Mouse (Mus musculus): ENCODE results near the gene Drc1. TPM values are rescaled to one million over a fixed set of nuclear protein-coding genes. Genes with fewer than 3 reads are reported as not detected.

The Drc1 gene
- polyA plus RNA-seq, 2 experiments, result 0.14 to 0.50 TPM

DNA sequence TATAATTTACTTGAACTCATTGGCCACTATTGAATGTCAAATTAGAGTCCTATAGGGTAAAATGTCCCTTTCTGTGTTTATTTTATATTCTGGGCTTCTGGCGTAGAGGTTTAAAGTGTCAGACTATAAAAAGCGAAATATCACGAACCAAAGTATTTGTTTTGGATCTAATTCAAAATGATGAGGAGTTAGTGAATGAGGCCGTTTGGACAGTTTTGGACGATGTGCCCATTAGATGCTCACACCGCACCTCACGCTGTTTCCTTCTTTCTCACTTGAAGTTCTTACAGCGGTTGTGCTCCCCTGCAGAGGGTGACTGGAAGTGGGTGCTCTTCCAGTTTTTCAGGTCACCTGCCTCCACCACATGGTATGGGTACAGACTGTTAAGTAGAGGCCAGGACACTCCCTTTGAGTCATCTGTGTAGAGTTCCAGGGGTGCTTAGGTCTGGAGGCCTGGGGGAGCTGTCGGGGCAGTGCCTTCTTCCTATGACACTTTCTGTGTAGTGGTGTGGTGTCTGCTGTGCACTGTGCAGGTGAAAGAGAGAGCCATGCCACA, 35.2 kb upstream of the Drc1 start:
- H3K4me1 ChIP-seq (ENCODE audit: control insufficient read depth, insufficient read depth, low read length), result peaks cover 7% of the 10 kb centered on the region; the same call in 1 of the 2 replicates
- TF ChIP-seq POLR2A (IDR thresholded peaks at IDR 0.05; ENCODE audit: borderline replicate concordance, extremely low read depth, insufficient read depth, insufficient read length), result no peak
- H3K9me3 ChIP-seq (ENCODE audit: control insufficient read depth, low read length), result no peaks in the 10 kb centered on the region
- no peak overlapping the region for H3K9ac ChIP-seq (ENCODE audit: low read depth, low read length, severe bottlenecking)
- no peak overlapping the region for H3K4me3 ChIP-seq (replicated peaks; ENCODE audit: low read length)
- DNase-seq (ENCODE audit: low spot score) (no peak), ATAC-seq (ENCODE audit: low FRiP score, low read depth) (no peak)
- H3K36me3 ChIP-seq (ENCODE audit: control insufficient read depth, insufficient read depth, low read length), result peaks cover 4% of the 10 kb centered on the region
- H3K27ac ChIP-seq (replicated peaks; ENCODE audit: low read depth, low read length), result no peak overlapping the region
- 87% methylated on average over 9 of the region's 9 CpGs for WGBS
- no peak overlapping the region for H3K4me2 ChIP-seq (replicated peaks; ENCODE audit: low read depth, low read length, severe bottlenecking)
- H3K27me3 ChIP-seq (ENCODE audit: control insufficient read depth, insufficient read depth, low read length), result no peaks in the 10 kb centered on the region

- DNase-seq (ENCODE audit: low spot score) (no peak), ATAC-seq (ENCODE audit: low FRiP score, low read depth) (no peak)
- Histone ChIP-seq H3K36me3 (ENCODE audit: control insufficient read depth, insufficient read depth, low read length) (peaks cover 4% of the 10 kb centered on the region), H3K9ac (ENCODE audit: low read depth, low read length, severe bottlenecking) (no peak overlapping the region), H3K9me3 (ENCODE audit: control insufficient read depth, low read length) (no peaks in the 10 kb centered on the region), H3K27me3 (ENCODE audit: control insufficient read depth, insufficient read depth, low read length) (no peaks in the 10 kb centered on the region), H3K27ac (replicated peaks; ENCODE audit: low read depth, low read length) (no peak overlapping the region), H3K4me1 (ENCODE audit: control insufficient read depth, insufficient read depth, low read length) (peaks cover 5% of the 10 kb centered on the region; the same call in 1 of the 2 replicates), H3K4me2 (replicated peaks; ENCODE audit: low read depth, low read length, severe bottlenecking) (no peak overlapping the region), H3K4me3 (replicated peaks; ENCODE audit: low read length) (no peak overlapping the region)
- no peak for TF ChIP-seq POLR2A (IDR thresholded peaks at IDR 0.05; ENCODE audit: borderline replicate concordance, extremely low read depth, insufficient read depth, insufficient read length)
- WGBS, result 92% methylated on average over 1 of the region's 1 CpGs
Measured at GRCm38 (mm10) chr5:30247666-30248065, 33.5 kb upstream of the Drc1 start.

DNA sequence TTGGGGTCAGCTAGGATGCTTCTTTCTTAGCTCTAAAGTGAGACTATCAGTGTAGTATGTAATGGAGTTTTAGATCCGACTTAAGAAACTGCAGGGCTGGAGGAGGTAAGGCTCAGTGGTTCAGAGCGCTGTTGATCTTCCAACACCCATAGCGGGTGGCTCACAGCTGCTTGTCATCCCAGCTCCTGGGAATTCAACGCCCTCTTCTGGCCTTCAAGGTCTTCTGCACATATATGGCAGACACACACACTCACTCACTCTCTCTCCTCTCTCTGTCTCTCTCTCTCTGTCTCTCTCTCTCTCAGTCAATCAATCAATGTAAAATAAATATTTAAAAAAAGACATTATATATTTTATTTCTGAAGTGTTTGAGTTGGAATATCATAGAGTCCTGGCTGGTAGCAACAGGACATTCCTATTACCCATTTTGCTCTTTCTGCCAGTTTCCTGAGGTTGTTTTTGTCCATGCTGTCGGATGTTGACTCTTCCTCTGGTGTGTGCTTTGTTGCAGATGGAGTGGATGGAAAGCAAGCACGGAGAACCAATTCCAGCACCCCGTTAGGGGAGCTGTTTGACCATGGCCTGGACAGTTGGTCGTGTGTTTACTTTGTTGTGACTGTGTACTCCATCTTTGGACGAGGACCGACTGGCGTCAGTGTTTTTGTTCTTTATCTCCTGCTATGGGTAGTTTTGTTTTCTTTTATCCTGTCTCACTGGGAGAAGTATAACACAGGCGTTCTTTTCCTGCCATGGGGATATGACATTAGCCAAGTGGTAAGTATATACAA, 25.4 kb upstream of the Drc1 start:
- Histone ChIP-seq H3K9ac (ENCODE audit: low read depth, low read length, severe bottlenecking) (no peak overlapping the region), H3K36me3 (ENCODE audit: control insufficient read depth, insufficient read depth, low read length) (peaks cover 51% of the 10 kb centered on the region), H3K27me3 (ENCODE audit: control insufficient read depth, insufficient read depth, low read length) (no peaks in the 10 kb centered on the region), H3K4me2 (replicated peaks; ENCODE audit: low read depth, low read length, severe bottlenecking) (no peak overlapping the region), H3K4me1 (ENCODE audit: control insufficient read depth, insufficient read depth, low read length) (no peaks in the 10 kb centered on the region), H3K27ac (replicated peaks; ENCODE audit: low read depth, low read length) (no peak overlapping the region), H3K9me3 (ENCODE audit: control insufficient read depth, low read length) (no peaks in the 10 kb centered on the region), H3K4me3 (replicated peaks; ENCODE audit: low read length) (no peak overlapping the region)
- DNase-seq (ENCODE audit: low spot score), result no peak
- ATAC-seq (ENCODE audit: low FRiP score, low read depth), result no peak
- TF ChIP-seq POLR2A (IDR thresholded peaks at IDR 0.05; ENCODE audit: borderline replicate concordance, extremely low read depth, insufficient read depth, insufficient read length), result no peak
- 86% methylated on average over 12 of the region's 12 CpGs for WGBS

DNA sequence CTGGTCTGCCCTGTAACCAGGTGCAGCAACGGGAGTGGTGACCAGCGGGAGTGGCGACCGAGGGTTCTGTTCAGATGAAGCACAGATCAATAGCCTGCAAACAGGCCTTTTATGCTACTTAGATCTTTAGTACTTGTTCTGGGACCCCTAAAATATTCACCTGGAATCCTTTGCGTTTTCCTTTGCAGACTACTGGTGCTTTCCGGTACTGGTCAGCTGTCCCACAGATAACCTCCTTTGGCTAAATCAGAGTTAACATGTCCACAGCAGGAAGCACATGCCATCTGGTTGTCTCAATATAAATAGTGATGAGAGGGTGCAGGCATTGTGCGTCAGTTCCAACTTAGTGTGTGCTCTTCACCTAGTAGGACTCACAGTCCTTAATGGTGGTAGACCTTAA, 22.4 kb upstream of the Drc1 start:
- DNase-seq (ENCODE audit: low spot score) (no peak), ATAC-seq (ENCODE audit: low FRiP score, low read depth) (no peak)
- TF ChIP-seq POLR2A (IDR thresholded peaks at IDR 0.05; ENCODE audit: borderline replicate concordance, extremely low read depth, insufficient read depth, insufficient read length), result no peak
- no peak overlapping the region for H3K9ac ChIP-seq (ENCODE audit: low read depth, low read length, severe bottlenecking)
- H3K4me2 ChIP-seq (replicated peaks; ENCODE audit: low read depth, low read length, severe bottlenecking), result no peak overlapping the region
- WGBS, result 93% methylated on average over 7 of the region's 7 CpGs
- H3K9me3 ChIP-seq (ENCODE audit: control insufficient read depth, low read length), result no peaks in the 10 kb centered on the region
- H3K27me3 ChIP-seq (ENCODE audit: control insufficient read depth, insufficient read depth, low read length), result no peaks in the 10 kb centered on the region
- no peak overlapping the region for H3K27ac ChIP-seq (replicated peaks; ENCODE audit: low read depth, low read length)
- H3K4me1 ChIP-seq (ENCODE audit: control insufficient read depth, insufficient read depth, low read length), result no peaks in the 10 kb centered on the region
- H3K4me3 ChIP-seq (replicated peaks; ENCODE audit: low read length), result no peak overlapping the region
- H3K36me3 ChIP-seq (ENCODE audit: control insufficient read depth, insufficient read depth, low read length), result peaks cover 46% of the 10 kb centered on the region

- Histone ChIP-seq H3K27me3 (ENCODE audit: control insufficient read depth, insufficient read depth, low read length) (no peaks in the 10 kb centered on the region), H3K27ac (replicated peaks; ENCODE audit: low read depth, low read length) (0 out of 2 replicates have a peak overlapping the region, but pooled peaks have one; percentile 6), H3K9ac (ENCODE audit: low read depth, low read length, severe bottlenecking) (no peak overlapping the region), H3K4me3 (replicated peaks; ENCODE audit: low read length) (no peak overlapping the region), H3K4me2 (replicated peaks; ENCODE audit: low read depth, low read length, severe bottlenecking) (no peak overlapping the region), H3K36me3 (ENCODE audit: control insufficient read depth, insufficient read depth, low read length) (peaks cover 21% of the 10 kb centered on the region), H3K9me3 (ENCODE audit: control insufficient read depth, low read length) (no peaks in the 10 kb centered on the region), H3K4me1 (ENCODE audit: control insufficient read depth, insufficient read depth, low read length) (peaks cover 13% of the 10 kb centered on the region; the same call in 1 of the 2 replicates)
- WGBS, result 64% methylated on average over 11 of the region's 11 CpGs
- DNase-seq (ENCODE audit: low spot score), result no peak
- no peak for ATAC-seq (ENCODE audit: low FRiP score, low read depth)
- TF ChIP-seq POLR2A (IDR thresholded peaks at IDR 0.05; ENCODE audit: borderline replicate concordance, extremely low read depth, insufficient read depth, insufficient read length), result no peak
Measured at GRCm38 (mm10) chr5:30270571-30271190, 10.5 kb upstream of the Drc1 start.

Data from limb, embryonic 14.5 days (tissue).